Mouse (Mus musculus) layer of hippocampus, postnatal 25 days (tissue): ENCODE measurements around the gene Sipa1l2. TPM values are rescaled to one million over a fixed set of nuclear protein-coding genes. Genes with fewer than 3 reads are reported as not detected.

ENCODE experiments used
- DNase-seq, 2 experiments: peaks; one replicate each; pipeline ENCODE4 v3.0.0; 2022; ENCODE audit warnings: mixed read lengths in 2 of 2, low spot score in 1 of 2; ENCODE audit errors: extremely low spot score in 1 of 2
- total RNA-seq, 2 experiments: library from RNA; stranded (reverse); gene quantifications; 2 replicates each; pipeline ENCODE4 v1.2.3; 2021

Gene Sipa1l2
- total RNA-seq, 2 experiments from 2014 or later: 62.1 to 62.7 TPM

DNA sequence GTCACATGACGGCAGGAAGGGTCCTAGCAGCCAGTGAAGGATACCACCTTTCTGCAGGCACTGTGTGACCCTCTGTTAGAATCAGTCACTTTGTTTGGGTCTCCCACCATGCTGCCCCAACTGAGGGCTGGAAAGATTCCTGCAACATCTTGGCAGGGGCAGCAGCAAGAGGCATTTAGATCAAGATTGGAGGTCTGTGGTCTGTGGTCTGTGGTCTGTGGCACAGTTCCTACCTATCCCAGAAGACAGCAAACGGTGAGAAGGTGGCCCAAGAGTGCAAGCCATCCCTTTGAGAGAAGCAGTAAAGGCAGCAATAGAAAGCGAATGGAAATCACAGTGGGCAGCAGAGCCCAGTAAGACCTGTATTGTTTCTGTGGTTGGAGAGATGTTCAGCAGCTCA, 191.9 kb downstream of the Sipa1l2 start:
- no peak for DNase-seq

GRCm38 (mm10) chr8:125376448-125376845, 193.2 kb downstream of the Sipa1l2 start:
- no peak for DNase-seq

DNA sequence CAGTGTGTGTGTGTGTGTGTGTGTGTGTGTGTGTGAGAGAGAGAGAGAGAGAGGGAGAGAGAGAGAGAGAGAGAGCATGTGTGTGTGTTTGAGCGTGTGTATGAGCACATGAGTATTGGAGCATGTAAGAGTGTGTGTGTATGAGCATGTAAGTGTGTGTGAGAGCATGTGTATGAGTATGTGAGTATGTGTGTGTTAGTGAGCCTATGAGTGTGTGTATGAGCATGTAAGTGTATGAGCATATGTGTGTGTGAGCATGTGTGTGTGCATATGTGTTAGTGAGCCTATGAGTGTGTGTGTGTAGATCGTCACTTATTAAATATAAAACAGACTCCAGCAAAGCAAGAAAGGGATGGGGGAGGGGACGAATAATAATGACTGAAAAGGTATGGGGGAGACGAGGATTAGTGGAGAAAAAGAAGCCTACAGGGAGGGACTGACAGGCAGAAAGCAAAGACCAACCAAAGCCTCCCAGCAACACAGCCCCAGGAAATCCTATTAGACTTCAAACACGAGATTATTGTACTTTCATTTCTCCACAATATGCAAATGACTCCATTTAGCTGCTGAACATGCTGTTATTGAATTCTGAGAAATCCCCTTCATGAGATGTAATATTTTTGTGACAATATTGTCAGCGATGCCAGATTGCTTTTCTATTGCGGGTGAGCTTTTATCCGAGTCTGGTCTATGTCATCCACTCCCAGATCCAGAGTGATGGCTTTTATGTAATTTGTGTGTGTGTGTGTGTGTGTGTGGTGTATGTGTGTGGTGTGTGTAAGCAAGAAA, 193.8 kb downstream of the Sipa1l2 start:
- no peak for DNase-seq

DNA sequence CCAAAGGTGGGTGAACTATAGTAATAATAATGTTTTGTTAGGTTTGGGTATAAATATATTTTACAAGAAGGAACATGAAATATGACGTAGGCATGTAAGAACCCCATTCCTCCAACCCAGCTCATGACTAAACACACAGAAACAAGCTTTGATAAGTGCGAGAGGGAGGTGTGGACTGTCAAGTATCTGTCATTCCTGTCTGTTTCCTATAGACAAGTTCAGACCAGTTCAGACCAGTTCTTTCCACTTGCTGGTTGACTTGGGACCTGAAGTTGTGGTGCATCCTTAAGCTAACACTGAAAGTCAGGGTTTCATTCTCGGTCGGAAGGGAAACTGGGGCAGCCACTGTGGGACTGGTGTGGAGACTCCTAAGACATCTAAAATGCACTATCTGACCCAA, 197.0 kb downstream of the Sipa1l2 start:
- no peak for DNase-seq

DNA sequence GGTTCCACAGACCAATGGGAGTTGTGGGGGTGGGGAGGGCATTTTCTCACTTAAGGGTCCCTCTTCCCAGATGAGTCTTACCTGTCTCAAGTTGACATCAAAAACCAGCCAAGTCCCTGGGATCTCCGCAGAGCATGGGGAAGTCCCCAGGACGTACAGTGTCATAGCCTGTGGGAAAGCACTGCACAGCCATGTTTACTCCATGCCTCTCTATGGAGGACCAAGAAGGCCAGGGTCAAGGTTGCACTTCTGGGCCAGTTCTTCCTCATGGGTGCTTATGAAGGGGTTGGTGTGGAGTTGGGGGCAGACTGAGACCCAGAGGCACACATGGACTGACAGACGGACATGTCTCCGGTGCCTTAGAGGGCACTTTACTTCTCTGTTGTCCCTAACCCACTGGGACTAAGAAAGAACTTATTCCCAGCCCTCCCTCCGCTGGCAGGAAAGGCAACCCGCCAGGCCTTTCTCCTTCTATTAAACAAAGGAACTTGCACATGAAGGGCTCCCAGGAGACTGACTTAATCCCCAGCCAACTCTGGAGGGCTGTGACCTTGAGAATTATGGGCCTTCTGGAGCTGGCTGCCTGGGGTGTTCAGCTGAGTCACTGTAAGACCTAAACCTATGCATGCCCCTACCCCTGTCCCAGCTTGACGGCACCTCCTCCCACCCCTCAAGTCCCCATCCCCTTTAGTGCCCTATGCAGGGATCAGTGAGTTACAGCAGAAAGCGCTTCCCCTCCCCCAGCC, 199.9 kb downstream of the Sipa1l2 start:
- DNase-seq: no peak

DNA sequence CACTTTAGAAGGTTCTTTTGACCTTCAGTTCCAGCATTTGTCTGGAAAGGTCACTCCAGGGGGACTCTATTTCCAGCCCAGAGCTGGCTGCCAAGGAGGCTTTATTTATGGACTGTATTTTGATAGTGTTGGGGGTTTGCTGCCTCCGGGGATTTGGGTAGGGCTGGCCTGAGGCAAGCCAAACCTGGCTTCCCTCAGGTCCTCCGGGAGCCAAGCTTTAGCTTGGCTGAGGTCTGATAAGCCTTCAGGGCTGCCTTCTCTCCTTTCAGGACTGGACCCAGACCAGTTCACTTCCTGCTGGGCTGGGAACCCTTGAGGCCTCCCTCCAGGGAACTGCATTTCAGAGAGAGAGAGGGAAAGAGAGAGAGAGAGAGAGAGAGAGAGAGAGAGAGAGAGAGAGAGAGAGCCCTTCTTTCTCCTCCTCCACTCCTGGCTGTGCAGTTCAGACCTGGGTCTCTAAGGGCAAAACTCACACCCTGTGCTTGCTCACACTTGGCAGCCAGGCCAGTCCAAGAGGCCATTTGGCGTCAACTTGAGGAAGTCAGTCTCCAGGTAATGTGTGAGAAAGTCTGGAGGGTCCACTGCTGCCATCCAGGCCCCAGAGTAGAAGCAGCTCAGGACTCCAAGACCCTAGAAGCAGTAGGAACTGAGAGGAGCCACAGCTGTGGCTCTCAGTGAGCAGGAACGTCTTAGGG, 201.1 kb downstream of the Sipa1l2 start:
- no peak for DNase-seq

Other genes starting within 250 kb of the Sipa1l2 start
- gene Map10, start 100.0 kb upstream of the Sipa1l2 start, total RNA-seq: 1 to 10 TPM; 5.2 to 6.5 TPM
- gene Ntpcr, start 160.2 kb upstream of the Sipa1l2 start, total RNA-seq: 10 to 100 TPM; 21.0 to 21.4 TPM